Mouse (Mus musculus): ENCODE results near the gene Cfap43.

Gene Cfap43

GRCm38 (mm10) chr19:47854796-47855783 lies 64.0 kb downstream of the Cfap43 start, which contains the start of gene Gsto1:
Gsto1 (plus strand) TSS chr19:47854970.
- no peak for TF ChIP-seq GATA4 (IDR thresholded peaks at IDR 0.05; ENCODE audit: insufficient replicate concordance, low read length)

- no peak for TF ChIP-seq GATA4 (IDR thresholded peaks at IDR 0.05; ENCODE audit: insufficient replicate concordance, low read length)
Measured at GRCm38 (mm10) chr19:47853951-47854795, 64.9 kb downstream of the Cfap43 start.

GRCm38 (mm10) chr19:47853053-47853452 lies 66.0 kb downstream of the Cfap43 start:
- TF ChIP-seq GATA4 (IDR thresholded peaks at IDR 0.05; ENCODE audit: insufficient replicate concordance, low read length) = no peak

GRCm38 (mm10) chr19:47849735-47850134 lies 69.4 kb downstream of the Cfap43 start:
- TF ChIP-seq GATA4 (IDR thresholded peaks at IDR 0.05; ENCODE audit: insufficient replicate concordance, low read length) = no peak

GRCm38 (mm10) chr19:47837527-47837901 lies 81.6 kb downstream of the Cfap43 start:
- no peak for TF ChIP-seq GATA4 (IDR thresholded peaks at IDR 0.05; ENCODE audit: insufficient replicate concordance, low read length)

- no peak for TF ChIP-seq GATA4 (IDR thresholded peaks at IDR 0.05; ENCODE audit: insufficient replicate concordance, low read length)
Measured at GRCm38 (mm10) chr19:47836701-47837526, 82.2 kb downstream of the Cfap43 start.

- no peak for TF ChIP-seq GATA4 (IDR thresholded peaks at IDR 0.05; ENCODE audit: insufficient replicate concordance, low read length)
Measured at GRCm38 (mm10) chr19:47835776-47836175, 83.3 kb downstream of the Cfap43 start.

GRCm38 (mm10) chr19:47834614-47835013 lies 84.5 kb downstream of the Cfap43 start:
- no peak for TF ChIP-seq GATA4 (IDR thresholded peaks at IDR 0.05; ENCODE audit: insufficient replicate concordance, low read length)

- no peak for TF ChIP-seq GATA4 (IDR thresholded peaks at IDR 0.05; ENCODE audit: insufficient replicate concordance, low read length)
Measured at GRCm38 (mm10) chr19:47832316-47832715, 86.8 kb downstream of the Cfap43 start.

GRCm38 (mm10) chr19:47831111-47831510 lies 88.0 kb downstream of the Cfap43 start:
- no peak for TF ChIP-seq GATA4 (IDR thresholded peaks at IDR 0.05; ENCODE audit: insufficient replicate concordance, low read length)

- no peak for TF ChIP-seq GATA4 (IDR thresholded peaks at IDR 0.05; ENCODE audit: insufficient replicate concordance, low read length)
Measured at GRCm38 (mm10) chr19:47829913-47830450, 89.1 kb downstream of the Cfap43 start.

- no peak for TF ChIP-seq GATA4 (IDR thresholded peaks at IDR 0.05; ENCODE audit: insufficient replicate concordance, low read length)
Measured at GRCm38 (mm10) chr19:47824026-47824425, 95.1 kb downstream of the Cfap43 start.

- no peak for TF ChIP-seq GATA4 (IDR thresholded peaks at IDR 0.05; ENCODE audit: insufficient replicate concordance, low read length)
Measured at GRCm38 (mm10) chr19:47822143-47822796, 96.8 kb downstream of the Cfap43 start.

- TF ChIP-seq GATA4 (IDR thresholded peaks at IDR 0.05; ENCODE audit: insufficient replicate concordance, low read length) = no peak
Measured at GRCm38 (mm10) chr19:47821494-47821872, 97.6 kb downstream of the Cfap43 start.
